Mouse (Mus musculus) ES-Bruce4 (cell line): ENCODE measurements around the gene Map3k5. TPM values are rescaled to one million over a fixed set of nuclear protein-coding genes. Genes with fewer than 3 reads are reported as not detected.

ENCODE experiments used
- H3K27ac ChIP-seq: 2 replicates; pipeline ENCODE4 v1.5.1; 2012; ENCODE audit warnings: low read length, inconsistent platforms; ENCODE audit not compliant: insufficient read depth
- H3K27me3 ChIP-seq: 2 replicates; pipeline ENCODE4 v1.6.1; 2012; ENCODE audit warnings: mild to moderate bottlenecking, low read length, inconsistent platforms; ENCODE audit not compliant: control insufficient read depth, poor library complexity, insufficient read depth, severe bottlenecking
- H3K36me3 ChIP-seq: 2 replicates; pipeline ENCODE4 v1.6.1; 2012; ENCODE audit warnings: inconsistent platforms, mild to moderate bottlenecking, low read length, moderate library complexity; ENCODE audit not compliant: control insufficient read depth, poor library complexity, insufficient read depth, severe bottlenecking
- H3K4me1 ChIP-seq: one replicate; pipeline ENCODE4 v1.8.1; 2011; ENCODE audit warnings: low read length; ENCODE audit not compliant: control insufficient read depth, insufficient read depth
- H3K4me3 ChIP-seq: 2 replicates; pipeline ENCODE4 v1.5.1; 2011; ENCODE audit warnings: low read depth, mild to moderate bottlenecking, low read length
- H3K9ac ChIP-seq: 2 replicates; pipeline ENCODE4 v1.6.1; 2012; ENCODE audit warnings: low read depth, mild to moderate bottlenecking, inconsistent platforms; ENCODE audit not compliant: poor library complexity, severe bottlenecking
- H3K9me3 ChIP-seq: replicated peaks from 2 replicates; pipeline ENCODE4 v1.6.1; 2012; ENCODE audit warnings: mild to moderate bottlenecking, low read length, inconsistent platforms; ENCODE audit not compliant: control insufficient read depth, poor library complexity, insufficient read depth, severe bottlenecking
- CTCF ChIP-seq: IDR thresholded peaks from one replicate; pipeline ENCODE4 v1.8.1; 2011; ENCODE audit warnings: low read depth, low read length
- EP300 ChIP-seq: IDR thresholded peaks from 2 replicates; pipeline ENCODE4 v1.6.1; 2011; ENCODE audit warnings: low read depth, low read length; ENCODE audit not compliant: insufficient read depth
- POLR2A ChIP-seq: IDR thresholded peaks from one replicate; pipeline ENCODE4 v1.8.1; 2011; ENCODE audit warnings: low read length; ENCODE audit not compliant: insufficient read depth
- polyA plus RNA-seq: library from polyadenylated mRNA; stranded (reverse); fragments of >200 nt; gene quantifications from 2 replicates; pipeline ENCODE4 v1.2.4, GENCODE M21; 2011; ENCODE audit warnings: low read depth; ENCODE audit not compliant: missing spikeins, insufficient read depth, insufficient read length

Map3k5 gene
- polyA plus RNA-seq, 1 experiment: 9.7 TPM

- TF ChIP-seq POLR2A: no peak
- TF ChIP-seq EP300: no peak
- TF ChIP-seq CTCF: no peak
- no peak overlapping the region for H3K27ac ChIP-seq
These were observed 39.2 kb downstream of the Map3k5 start for GRCm38 (mm10) chr10:19973321-19974108.

GRCm38 (mm10) chr10:19977557-19977956, 43.3 kb downstream of the Map3k5 start:
- TF ChIP-seq CTCF (peak; percentile 58), EP300 (no peak), POLR2A (no peak)
- Histone ChIP-seq H3K9ac (no peak overlapping the region), H3K36me3 (no peaks in the 10 kb centered on the region), H3K4me3 (no peak overlapping the region), H3K27ac (no peak overlapping the region), H3K9me3 (no peaks in the 10 kb centered on the region), H3K27me3 (no peaks in the 10 kb centered on the region), H3K4me1 (no peaks in the 10 kb centered on the region)

More at GRCm38 (mm10) chr10:19973321-19974108, 39.2 kb downstream of the Map3k5 start:
- Histone ChIP-seq H3K36me3 (no peaks in the 10 kb centered on the region), H3K4me1 (no peaks in the 10 kb centered on the region), H3K4me3 (no peak overlapping the region), H3K27me3 (no peaks in the 10 kb centered on the region), H3K9ac (no peak overlapping the region), H3K9me3 (no peaks in the 10 kb centered on the region)

- Histone ChIP-seq H3K4me1 (no peaks in the 10 kb centered on the region), H3K27me3 (no peaks in the 10 kb centered on the region), H3K9me3 (no peaks in the 10 kb centered on the region), H3K36me3 (no peaks in the 10 kb centered on the region), H3K9ac (no peak overlapping the region), H3K27ac (no peak overlapping the region), H3K4me3 (no peak overlapping the region)
- TF ChIP-seq CTCF: no peak
- TF ChIP-seq EP300: no peak
- no peak for TF ChIP-seq POLR2A
These were observed 44.5 kb downstream of the Map3k5 start for GRCm38 (mm10) chr10:19978662-19979199.

DNA sequence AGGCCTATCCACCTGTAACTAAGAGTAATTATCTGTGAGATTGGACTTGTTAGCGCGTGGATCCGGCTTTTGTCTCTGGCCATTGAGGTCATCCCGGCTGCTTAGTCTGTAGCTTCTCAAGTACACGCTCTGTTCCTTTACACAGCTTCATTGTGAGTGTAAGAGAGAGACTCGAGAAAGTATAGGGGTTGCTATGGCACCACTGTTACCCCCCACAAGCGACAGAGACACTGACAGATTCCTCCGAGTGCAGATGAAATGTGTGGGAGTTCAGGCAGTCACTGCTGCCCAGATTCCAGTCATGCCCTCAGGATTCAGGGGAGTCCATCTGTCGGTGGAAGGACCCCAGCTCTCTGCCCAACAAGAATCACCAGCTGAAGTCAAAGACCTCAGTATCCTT, 53.5 kb downstream of the Map3k5 start:
- H3K36me3 ChIP-seq: no peaks in the 10 kb centered on the region
- no peaks in the 10 kb centered on the region for H3K27me3 ChIP-seq
- H3K9me3 ChIP-seq: no peaks in the 10 kb centered on the region
- no peak for TF ChIP-seq POLR2A
- no peak for TF ChIP-seq CTCF
- TF ChIP-seq EP300: no peak
- no peak overlapping the region for H3K9ac ChIP-seq
- H3K4me3 ChIP-seq: no peak overlapping the region
- H3K27ac ChIP-seq: no peak overlapping the region
- no peaks in the 10 kb centered on the region for H3K4me1 ChIP-seq

DNA sequence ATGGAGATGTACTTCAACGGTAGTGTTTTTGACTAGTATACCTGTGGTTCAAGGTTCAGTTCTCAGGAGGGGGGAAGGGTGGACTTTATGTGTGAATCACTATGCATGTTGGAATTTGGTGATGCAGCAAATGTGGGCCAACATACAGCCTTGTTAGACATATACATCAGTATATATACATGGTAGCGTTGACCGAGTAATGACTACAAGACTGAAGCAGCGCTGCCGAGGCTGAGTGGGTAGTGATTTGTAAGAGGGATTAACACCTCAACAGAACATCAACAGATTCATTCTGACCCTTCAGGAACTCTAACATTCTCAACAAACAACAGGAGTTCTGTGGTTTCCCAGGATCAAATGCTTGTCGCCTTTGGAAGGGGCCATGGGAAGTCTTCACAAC, 55.7 kb downstream of the Map3k5 start:
- H3K27ac ChIP-seq: no peak overlapping the region
- no peaks in the 10 kb centered on the region for H3K27me3 ChIP-seq
- TF ChIP-seq POLR2A (no peak), CTCF (no peak), EP300 (no peak)
- no peak overlapping the region for H3K4me3 ChIP-seq
- no peaks in the 10 kb centered on the region for H3K9me3 ChIP-seq
- H3K4me1 ChIP-seq: no peaks in the 10 kb centered on the region
- no peak overlapping the region for H3K9ac ChIP-seq
- no peaks in the 10 kb centered on the region for H3K36me3 ChIP-seq

DNA sequence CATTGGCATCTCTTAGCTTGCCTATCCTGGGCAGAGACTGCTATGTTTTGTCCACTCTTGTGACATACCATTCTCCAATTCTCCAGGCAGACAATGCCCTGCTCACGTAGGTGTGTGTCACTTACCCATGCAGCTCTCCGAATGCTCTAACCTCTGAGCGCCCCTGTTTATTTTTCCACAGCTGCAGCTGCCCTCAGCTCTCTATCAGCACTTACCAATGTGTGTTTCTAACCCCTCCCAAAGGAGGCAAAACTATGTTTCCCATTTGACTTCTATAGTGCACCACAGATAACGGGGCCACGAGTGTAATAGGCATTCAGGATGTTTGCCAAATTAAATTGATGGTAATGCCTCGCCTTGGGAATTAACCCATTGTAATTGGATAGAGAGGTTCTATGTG, 56.4 kb downstream of the Map3k5 start:
- Histone ChIP-seq H3K4me1 (no peaks in the 10 kb centered on the region), H3K4me3 (no peak overlapping the region), H3K27ac (no peak overlapping the region), H3K9me3 (no peaks in the 10 kb centered on the region), H3K9ac (no peak overlapping the region), H3K27me3 (no peaks in the 10 kb centered on the region), H3K36me3 (no peaks in the 10 kb centered on the region)
- TF ChIP-seq POLR2A (no peak), EP300 (no peak), CTCF (no peak)
